Mouse (Mus musculus): Measurements from ENCODE around the gene Gm49711. TPM values are rescaled to one million over a fixed set of nuclear protein-coding genes. Genes with fewer than 3 reads are reported as not detected.

Gm49711 gene
- polyA plus RNA-seq, 1 experiment from 2014 or later = 0.35 TPM

- WGBS = 81% methylated on average over 2 of the region's 2 CpGs
- Histone ChIP-seq H3K9ac (no peak overlapping the region), H3K9me3 (no peaks in the 10 kb centered on the region), H3K27ac (no peak overlapping the region), H3K4me3 (no peak overlapping the region), H3K4me2 (replicated peaks) (no peak overlapping the region), H3K4me1 (peaks cover 13% of the 10 kb centered on the region; the same call in 1 of the 2 replicates), H3K27me3 (no peaks in the 10 kb centered on the region), H3K36me3 (peaks cover 12% of the 10 kb centered on the region; the same call in 1 of the 2 replicates)
- ATAC-seq (ENCODE audit: insufficient number of reproducible peaks, insufficient read depth, low FRiP score, low TSS enrichment) = no peak
These were observed 46.1 kb downstream of the Gm49711 start for GRCm38 (mm10) chr16:92104332-92104590.

DNA sequence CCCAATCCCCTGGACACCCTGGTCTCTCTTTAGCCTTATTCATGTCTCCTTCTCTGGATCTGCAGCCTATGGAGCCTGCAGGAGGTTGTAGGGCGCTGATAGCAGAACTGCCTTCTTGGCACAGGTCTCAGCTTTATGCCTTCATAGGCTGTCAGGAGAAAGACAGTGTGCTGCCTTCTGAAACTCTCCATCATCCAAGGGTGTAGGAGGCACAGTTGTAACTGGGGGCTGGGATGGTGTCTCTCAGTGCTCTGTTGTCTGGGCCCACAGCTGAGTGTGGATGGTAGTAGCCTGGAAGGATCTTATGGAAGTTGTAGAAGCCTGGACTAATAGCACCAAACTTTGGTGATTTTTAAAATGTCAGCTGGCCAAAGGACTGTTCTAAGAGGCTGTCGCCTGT, 46.8 kb downstream of the Gm49711 start:
- Histone ChIP-seq H3K4me2 (replicated peaks) (no peak overlapping the region), H3K27ac (no peak overlapping the region), H3K9ac (no peak overlapping the region), H3K4me1 (peaks cover 7% of the 10 kb centered on the region; the same call in 1 of the 2 replicates), H3K9me3 (no peaks in the 10 kb centered on the region), H3K36me3 (peaks cover 8% of the 10 kb centered on the region; the same call in 1 of the 2 replicates), H3K27me3 (no peaks in the 10 kb centered on the region), H3K4me3 (no peak overlapping the region)
- no peak for ATAC-seq (ENCODE audit: insufficient number of reproducible peaks, insufficient read depth, low FRiP score, low TSS enrichment)
- 96% methylated on average over 2 of the region's 2 CpGs for whole genome bisulfite sequencing

- 64% methylated on average over 3 of the region's 3 CpGs for WGBS
- ATAC-seq (ENCODE audit: insufficient number of reproducible peaks, insufficient read depth, low FRiP score, low TSS enrichment) = no peak
- H3K9me3 ChIP-seq = no peaks in the 10 kb centered on the region
- no peak overlapping the region for H3K9ac ChIP-seq
- H3K27me3 ChIP-seq = no peaks in the 10 kb centered on the region
- no peak overlapping the region for H3K4me3 ChIP-seq
- H3K36me3 ChIP-seq = 0 out of 2 replicates have a peak, but pooled peaks cover 7% of the 10 kb centered on the region
- no peak overlapping the region for H3K4me2 ChIP-seq (replicated peaks)
- H3K4me1 ChIP-seq = peaks cover 7% of the 10 kb centered on the region; the same call in 1 of the 2 replicates
- H3K27ac ChIP-seq = no peak overlapping the region
These were observed 47.5 kb downstream of the Gm49711 start for GRCm38 (mm10) chr16:92105631-92106030.

DNA sequence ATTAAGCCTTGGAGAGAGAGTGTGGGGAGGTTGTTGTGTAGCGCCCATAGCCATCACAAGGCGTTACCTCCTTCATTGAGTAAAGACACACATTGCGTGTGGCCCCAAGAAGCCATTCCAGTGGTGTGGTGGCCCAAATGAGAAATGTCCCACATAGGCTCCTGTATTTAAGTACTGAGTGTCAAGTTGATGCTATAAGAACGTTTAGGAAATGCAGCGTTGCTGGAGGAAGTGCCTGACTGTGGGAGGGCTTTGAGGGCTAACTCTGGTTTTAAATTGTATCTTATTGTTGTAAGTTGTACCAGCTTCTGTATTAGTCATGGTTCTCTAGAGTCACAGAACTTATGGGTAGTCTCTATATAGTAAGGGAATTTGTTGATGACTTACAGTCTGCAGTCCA, 49.2 kb downstream of the Gm49711 start:
- Histone ChIP-seq H3K9me3 (no peaks in the 10 kb centered on the region), H3K9ac (no peak overlapping the region), H3K4me1 (peaks cover 5% of the 10 kb centered on the region; the same call in 1 of the 2 replicates), H3K4me3 (no peak overlapping the region), H3K36me3 (peaks cover 11% of the 10 kb centered on the region; the same call in 1 of the 2 replicates), H3K27me3 (no peaks in the 10 kb centered on the region), H3K4me2 (replicated peaks) (no peak overlapping the region), H3K27ac (no peak overlapping the region)
- 88% methylated on average over 5 of the region's 5 CpGs for WGBS
- no peak for ATAC-seq (ENCODE audit: insufficient number of reproducible peaks, insufficient read depth, low FRiP score, low TSS enrichment)

GRCm38 (mm10) chr16:92114706-92115241, 56.7 kb downstream of the Gm49711 start:
- no peak overlapping the region for H3K9ac ChIP-seq
- no peak for ATAC-seq (ENCODE audit: insufficient number of reproducible peaks, insufficient read depth, low FRiP score, low TSS enrichment)
- no peak overlapping the region for H3K27ac ChIP-seq
- no peaks in the 10 kb centered on the region for H3K27me3 ChIP-seq
- 85% methylated on average over 5 of the region's 5 CpGs for WGBS
- H3K4me1 ChIP-seq = peaks cover 10% of the 10 kb centered on the region
- peaks cover 12% of the 10 kb centered on the region for H3K36me3 ChIP-seq
- no peak overlapping the region for H3K4me2 ChIP-seq (replicated peaks)
- no peaks in the 10 kb centered on the region for H3K9me3 ChIP-seq
- no peak overlapping the region for H3K4me3 ChIP-seq

DNA sequence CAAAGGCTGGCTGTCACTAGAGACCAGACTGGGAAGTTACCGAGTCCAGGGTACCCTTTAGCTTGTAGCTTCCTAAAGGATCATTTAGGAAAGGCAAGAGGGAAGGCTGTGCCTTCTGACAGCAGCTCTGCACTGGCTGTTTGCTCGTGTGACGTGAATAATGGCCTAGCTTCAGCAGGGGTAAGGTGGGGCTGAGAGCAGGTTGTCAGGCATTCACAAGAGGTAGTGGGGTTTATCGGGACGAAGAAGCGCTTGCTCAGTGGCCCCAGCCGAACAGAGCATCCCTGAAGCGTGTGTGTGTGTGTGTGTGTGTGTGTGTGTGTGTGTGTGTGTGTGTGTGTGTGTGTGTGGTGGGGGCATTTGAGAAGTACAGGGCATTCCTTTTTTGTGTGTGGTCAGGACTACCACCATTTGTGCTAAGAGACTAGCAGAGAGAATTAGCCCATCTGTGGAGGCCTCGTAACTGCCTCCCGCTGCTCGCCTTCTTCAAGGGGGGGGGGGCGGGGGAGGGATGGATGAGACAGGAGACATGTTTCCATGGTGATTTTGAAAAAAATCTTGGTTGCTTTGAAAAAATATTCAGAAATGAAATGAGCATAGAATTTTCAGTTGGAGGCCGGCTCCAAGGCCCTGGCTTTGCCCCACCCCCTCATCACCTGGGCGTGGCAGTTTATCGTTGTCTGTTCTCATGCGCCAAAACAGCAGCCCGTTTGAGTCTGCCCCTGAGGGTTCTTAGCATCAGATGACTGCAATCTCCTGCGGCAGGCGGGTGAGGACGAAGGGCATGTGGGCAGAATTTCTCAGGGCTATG, 57.7 kb downstream of the Gm49711 start:
- H3K9me3 ChIP-seq = no peaks in the 10 kb centered on the region
- peaks cover 10% of the 10 kb centered on the region for H3K4me1 ChIP-seq
- H3K36me3 ChIP-seq = peaks cover 12% of the 10 kb centered on the region
- H3K4me3 ChIP-seq = peak overlapping the region; percentile 20; the same call in 1 of the 2 replicates
- no peak overlapping the region for H3K9ac ChIP-seq
- peak overlapping the region; percentile 41; the same call in 1 of the 2 replicates for H3K27ac ChIP-seq
- no peak for ATAC-seq (ENCODE audit: insufficient number of reproducible peaks, insufficient read depth, low FRiP score, low TSS enrichment)
- WGBS = 36% methylated on average over 19 of the region's 20 CpGs
- peak overlapping the region; percentile 38 for H3K4me2 ChIP-seq (replicated peaks)
- no peaks in the 10 kb centered on the region for H3K27me3 ChIP-seq

DNA sequence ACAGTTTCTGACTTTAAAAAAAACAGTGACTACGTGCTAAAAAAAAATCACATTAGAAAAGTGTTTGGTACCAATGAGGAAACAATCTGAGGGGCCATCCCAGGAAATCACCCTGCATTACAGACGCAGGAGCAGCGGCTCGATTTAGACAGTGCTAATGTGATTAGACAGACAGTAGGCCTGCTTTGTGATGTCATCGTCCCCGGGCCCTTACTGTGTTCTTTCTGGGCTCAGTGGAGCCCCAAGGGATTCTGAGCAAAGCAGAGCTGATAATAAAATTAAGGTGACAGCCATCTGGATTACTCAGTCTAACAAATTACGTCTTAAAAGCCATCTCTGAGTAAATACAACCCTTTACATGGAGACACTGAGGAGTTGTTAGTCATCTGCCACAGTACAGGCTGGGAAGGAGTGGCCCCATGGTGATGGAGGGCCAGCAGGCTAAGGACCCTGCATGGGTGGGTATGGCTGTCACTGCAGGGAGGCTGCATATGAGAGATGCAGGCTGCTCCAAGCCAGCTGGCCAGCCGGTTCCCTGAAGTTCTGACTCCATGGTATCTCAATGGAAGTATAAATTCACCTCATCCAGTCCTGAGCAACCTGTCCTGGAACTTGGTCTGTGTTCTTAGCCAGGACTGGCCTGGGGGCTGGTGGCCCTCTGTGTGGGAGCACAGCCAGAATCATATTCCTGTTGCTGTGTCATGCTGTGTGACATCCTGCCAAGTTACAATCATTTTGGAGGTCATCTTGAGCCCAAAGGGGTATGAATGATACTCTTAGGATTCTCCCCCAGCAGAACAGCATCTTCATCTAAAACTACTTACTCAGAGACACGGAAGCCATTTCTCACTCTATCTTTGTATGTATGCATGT, 59.5 kb downstream of the Gm49711 start:
- Histone ChIP-seq H3K4me2 (replicated peaks) (no peak overlapping the region), H3K9ac (no peak overlapping the region), H3K27me3 (no peaks in the 10 kb centered on the region), H3K9me3 (no peaks in the 10 kb centered on the region), H3K4me1 (peaks cover 10% of the 10 kb centered on the region), H3K36me3 (peaks cover 6% of the 10 kb centered on the region), H3K4me3 (no peak overlapping the region), H3K27ac (no peak overlapping the region)
- 56% methylated on average over 9 of the region's 9 CpGs for WGBS
- ATAC-seq (ENCODE audit: insufficient number of reproducible peaks, insufficient read depth, low FRiP score, low TSS enrichment) = no peak

- Histone ChIP-seq H3K4me1 (peaks cover 10% of the 10 kb centered on the region), H3K4me3 (no peak overlapping the region), H3K36me3 (no peaks in the 10 kb centered on the region), H3K27ac (no peak overlapping the region), H3K27me3 (no peaks in the 10 kb centered on the region), H3K9ac (no peak overlapping the region), H3K4me2 (replicated peaks) (no peak overlapping the region), H3K9me3 (no peaks in the 10 kb centered on the region)
- ATAC-seq (ENCODE audit: insufficient number of reproducible peaks, insufficient read depth, low FRiP score, low TSS enrichment) = no peak
- 71% methylated on average over 13 of the region's 13 CpGs for WGBS
These were observed 60.9 kb downstream of the Gm49711 start for GRCm38 (mm10) chr16:92119013-92119515.

GRCm38 (mm10) chr16:92120899-92121531, 62.9 kb downstream of the Gm49711 start:
- no peak overlapping the region for H3K4me2 ChIP-seq (replicated peaks)
- peaks cover 5% of the 10 kb centered on the region for H3K9me3 ChIP-seq
- no peak overlapping the region for H3K9ac ChIP-seq
- no peak for ATAC-seq (ENCODE audit: insufficient number of reproducible peaks, insufficient read depth, low FRiP score, low TSS enrichment)
- H3K27ac ChIP-seq = no peak overlapping the region
- no peaks in the 10 kb centered on the region for H3K36me3 ChIP-seq
- WGBS = 71% methylated on average over 17 of the region's 17 CpGs
- peaks cover 4% of the 10 kb centered on the region for H3K4me1 ChIP-seq
- no peak overlapping the region for H3K4me3 ChIP-seq
- H3K27me3 ChIP-seq = no peaks in the 10 kb centered on the region

DNA sequence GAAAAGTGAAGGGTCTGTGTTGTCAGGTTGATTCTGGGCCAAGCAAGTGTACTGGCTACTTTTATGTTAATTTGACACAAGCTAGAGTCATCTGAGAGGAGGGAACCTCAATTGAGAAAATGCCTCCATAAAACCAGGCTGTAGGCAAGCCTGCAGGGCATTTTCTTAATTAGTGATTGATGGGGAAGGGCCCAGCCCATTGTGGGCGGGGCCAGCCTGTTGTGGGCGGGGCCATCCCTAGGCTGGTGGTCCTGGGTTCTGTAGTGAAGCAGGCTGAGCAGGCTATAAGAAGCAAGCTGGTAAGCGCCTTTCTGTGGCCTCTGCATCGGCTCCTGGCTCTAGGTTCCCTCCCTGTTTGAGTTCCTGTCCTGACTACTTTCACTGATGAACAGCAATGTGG, 69.1 kb downstream of the Gm49711 start:
- H3K27me3 ChIP-seq = no peaks in the 10 kb centered on the region
- 61% methylated on average over 4 of the region's 4 CpGs for WGBS
- no peaks in the 10 kb centered on the region for H3K36me3 ChIP-seq
- H3K27ac ChIP-seq = no peak overlapping the region
- peaks cover 5% of the 10 kb centered on the region for H3K9me3 ChIP-seq
- no peaks in the 10 kb centered on the region for H3K4me1 ChIP-seq
- H3K4me3 ChIP-seq = no peak overlapping the region
- no peak overlapping the region for H3K4me2 ChIP-seq (replicated peaks)
- no peak overlapping the region for H3K9ac ChIP-seq
- ATAC-seq (ENCODE audit: insufficient number of reproducible peaks, insufficient read depth, low FRiP score, low TSS enrichment) = no peak

GRCm38 (mm10) chr16:92127666-92128065, 69.5 kb downstream of the Gm49711 start:
- no peak overlapping the region for H3K9ac ChIP-seq
- no peaks in the 10 kb centered on the region for H3K27me3 ChIP-seq
- no peak for ATAC-seq (ENCODE audit: insufficient number of reproducible peaks, insufficient read depth, low FRiP score, low TSS enrichment)
- no peak overlapping the region for H3K27ac ChIP-seq
- H3K9me3 ChIP-seq = peaks cover 5% of the 10 kb centered on the region
- 86% methylated on average over 5 of the region's 5 CpGs for WGBS
- no peaks in the 10 kb centered on the region for H3K4me1 ChIP-seq
- H3K4me3 ChIP-seq = no peak overlapping the region
- no peak overlapping the region for H3K4me2 ChIP-seq (replicated peaks)
- H3K36me3 ChIP-seq = no peaks in the 10 kb centered on the region

Data from embryonic facial prominence, embryonic 12.5 days (tissue).